Mouse (Mus musculus): ENCODE results near the gene Wdr91. TPM values are rescaled to one million over a fixed set of nuclear protein-coding genes. Genes with fewer than 3 reads are reported as not detected.

Wdr91 gene
- polyA plus RNA-seq, 1 experiment from 2014 or later, result 9.6 TPM

DNA sequence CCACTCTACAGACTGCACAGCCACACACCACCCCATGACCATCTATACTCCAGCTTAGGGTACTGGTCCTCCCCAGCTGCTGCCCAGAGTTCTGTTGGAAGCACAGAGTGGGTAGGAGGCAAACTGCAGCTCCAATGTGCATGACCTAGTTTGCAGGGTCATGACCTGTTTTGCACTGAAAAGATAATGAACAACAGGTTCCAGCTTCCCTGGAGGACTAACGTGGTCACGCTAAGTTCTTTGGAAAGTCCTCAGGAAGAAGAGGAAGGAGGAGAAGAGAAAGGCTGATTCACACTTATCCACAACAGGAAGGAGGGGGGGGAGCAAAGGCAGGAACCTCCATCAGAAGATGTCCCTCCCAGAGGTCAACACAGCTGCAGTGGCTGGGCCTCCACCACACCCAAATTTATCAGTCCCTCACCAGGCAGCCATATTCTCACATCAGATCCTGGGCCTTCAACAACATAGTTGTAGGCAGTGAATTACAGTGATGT is 3.5 kb downstream of the Wdr91 start:
- H3K36me3 ChIP-seq (ENCODE audit: control insufficient read depth, insufficient read depth), result peaks cover 15% of the 10 kb centered on the region
- H3K4me1 ChIP-seq (ENCODE audit: control insufficient read depth, low read depth, low read length), result peaks cover 53% of the 10 kb centered on the region
- no peaks in the 10 kb centered on the region for H3K9me3 ChIP-seq (replicated peaks; ENCODE audit: control insufficient read depth, low read length)
- peak; percentile 80 for ATAC-seq (ENCODE audit: low read depth)
- H3K9ac ChIP-seq (ENCODE audit: low read depth, low read length), result peak overlapping the region; percentile 62
- H3K4me2 ChIP-seq (ENCODE audit: low read depth, low read length), result peak overlapping the region; percentile 83
- peak overlapping the region; percentile 29 for H3K4me3 ChIP-seq (ENCODE audit: low read depth, low read length)
- peak overlapping the region; percentile 97 for H3K27ac ChIP-seq (ENCODE audit: low read length)
- WGBS (ENCODE audit: insufficient replicate concordance), result 19% methylated on average over 2 of the region's 2 CpGs
- no peaks in the 10 kb centered on the region for H3K27me3 ChIP-seq (ENCODE audit: control insufficient read depth, insufficient read depth, low read depth, low read length)

DNA sequence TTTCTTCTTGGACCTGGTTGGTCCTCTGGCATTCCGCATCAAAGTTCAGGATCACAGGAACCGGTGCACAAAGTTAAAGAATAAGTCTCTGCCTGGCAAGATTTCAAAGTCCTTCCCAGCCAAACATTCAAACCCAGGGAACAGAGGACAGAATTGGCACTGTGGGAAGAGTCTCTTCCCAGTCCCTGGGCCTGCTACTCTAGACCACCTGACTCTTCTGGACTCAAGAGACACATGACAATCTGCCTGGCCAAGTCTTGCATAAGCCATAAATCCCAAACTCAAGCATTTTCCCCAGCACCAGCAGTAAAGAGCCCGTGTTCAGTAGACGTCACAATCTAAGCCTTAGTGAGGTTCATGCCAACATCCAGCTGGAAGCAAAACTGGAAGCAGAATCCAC is 4.0 kb downstream of the Wdr91 start:
- Histone ChIP-seq H3K27ac (ENCODE audit: low read length) (peak overlapping the region; percentile 97), H3K36me3 (ENCODE audit: control insufficient read depth, insufficient read depth) (peaks cover 18% of the 10 kb centered on the region), H3K27me3 (ENCODE audit: control insufficient read depth, insufficient read depth, low read depth, low read length) (no peaks in the 10 kb centered on the region), H3K4me1 (ENCODE audit: control insufficient read depth, low read depth, low read length) (peaks cover 54% of the 10 kb centered on the region), H3K9ac (ENCODE audit: low read depth, low read length) (peak overlapping the region; percentile 29), H3K4me3 (ENCODE audit: low read depth, low read length) (no peak overlapping the region), H3K9me3 (replicated peaks; ENCODE audit: control insufficient read depth, low read length) (no peaks in the 10 kb centered on the region), H3K4me2 (ENCODE audit: low read depth, low read length) (peak overlapping the region; percentile 83)
- ATAC-seq (ENCODE audit: low read depth), result no peak
- WGBS (ENCODE audit: insufficient replicate concordance), result 84% methylated on average over 4 of the region's 4 CpGs

DNA sequence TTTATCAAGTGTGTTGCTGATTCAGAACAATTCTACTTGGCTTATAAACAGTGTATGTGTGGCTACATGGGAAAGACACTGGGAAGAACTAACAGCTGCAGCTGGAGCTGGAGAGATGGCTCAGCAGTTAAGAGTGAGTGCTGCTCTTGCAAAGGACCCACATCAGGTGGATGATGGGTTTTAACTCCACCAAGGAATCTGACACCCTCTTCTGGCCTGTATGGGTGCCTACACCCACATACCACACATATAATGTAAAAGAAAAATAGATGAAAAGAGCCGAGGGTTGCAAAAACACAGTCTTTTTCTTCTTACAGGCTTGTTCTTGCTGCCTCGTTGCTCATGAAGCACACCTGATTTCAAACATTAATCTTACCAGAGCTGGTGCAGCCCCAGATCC is 4.6 kb downstream of the Wdr91 start:
- WGBS (ENCODE audit: insufficient replicate concordance), result 60% methylated on average over 2 of the region's 2 CpGs
- Histone ChIP-seq H3K36me3 (ENCODE audit: control insufficient read depth, insufficient read depth) (peaks cover 22% of the 10 kb centered on the region), H3K27ac (ENCODE audit: low read length) (peak overlapping the region; percentile 97), H3K9me3 (replicated peaks; ENCODE audit: control insufficient read depth, low read length) (no peaks in the 10 kb centered on the region), H3K4me3 (ENCODE audit: low read depth, low read length) (no peak overlapping the region), H3K27me3 (ENCODE audit: control insufficient read depth, insufficient read depth, low read depth, low read length) (no peaks in the 10 kb centered on the region), H3K4me2 (ENCODE audit: low read depth, low read length) (no peak overlapping the region), H3K4me1 (ENCODE audit: control insufficient read depth, low read depth, low read length) (peaks cover 51% of the 10 kb centered on the region), H3K9ac (ENCODE audit: low read depth, low read length) (no peak overlapping the region)
- ATAC-seq (ENCODE audit: low read depth), result no peak

DNA sequence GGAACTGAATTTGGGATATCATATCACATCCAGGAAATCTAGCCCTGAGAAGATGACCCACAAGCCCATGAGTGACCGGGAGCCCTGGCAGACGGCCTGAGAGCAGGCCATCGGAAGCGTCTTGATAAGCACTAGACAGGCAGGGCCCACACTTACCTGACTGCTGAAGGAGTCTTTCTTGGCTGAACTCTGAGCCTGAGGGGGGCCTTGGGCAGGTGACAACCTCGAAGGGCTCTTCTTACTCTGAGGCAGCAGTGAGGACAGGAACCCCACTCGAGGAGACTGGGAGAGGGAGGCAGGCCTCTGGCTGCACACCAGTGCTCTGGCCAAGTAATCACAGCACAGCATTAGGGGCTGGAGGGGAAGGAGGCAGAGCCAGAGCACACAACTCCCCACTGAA is 6.3 kb downstream of the Wdr91 start:
- no peaks in the 10 kb centered on the region for H3K27me3 ChIP-seq (ENCODE audit: control insufficient read depth, insufficient read depth, low read depth, low read length)
- no peaks in the 10 kb centered on the region for H3K9me3 ChIP-seq (replicated peaks; ENCODE audit: control insufficient read depth, low read length)
- H3K36me3 ChIP-seq (ENCODE audit: control insufficient read depth, insufficient read depth), result peaks cover 30% of the 10 kb centered on the region
- no peak overlapping the region for H3K27ac ChIP-seq (ENCODE audit: low read length)
- H3K4me2 ChIP-seq (ENCODE audit: low read depth, low read length), result no peak overlapping the region
- no peak for ATAC-seq (ENCODE audit: low read depth)
- 84% methylated on average over 6 of the region's 6 CpGs for WGBS (ENCODE audit: insufficient replicate concordance)
- H3K4me1 ChIP-seq (ENCODE audit: control insufficient read depth, low read depth, low read length), result peaks cover 41% of the 10 kb centered on the region
- H3K9ac ChIP-seq (ENCODE audit: low read depth, low read length), result no peak overlapping the region
- no peak overlapping the region for H3K4me3 ChIP-seq (ENCODE audit: low read depth, low read length)

DNA sequence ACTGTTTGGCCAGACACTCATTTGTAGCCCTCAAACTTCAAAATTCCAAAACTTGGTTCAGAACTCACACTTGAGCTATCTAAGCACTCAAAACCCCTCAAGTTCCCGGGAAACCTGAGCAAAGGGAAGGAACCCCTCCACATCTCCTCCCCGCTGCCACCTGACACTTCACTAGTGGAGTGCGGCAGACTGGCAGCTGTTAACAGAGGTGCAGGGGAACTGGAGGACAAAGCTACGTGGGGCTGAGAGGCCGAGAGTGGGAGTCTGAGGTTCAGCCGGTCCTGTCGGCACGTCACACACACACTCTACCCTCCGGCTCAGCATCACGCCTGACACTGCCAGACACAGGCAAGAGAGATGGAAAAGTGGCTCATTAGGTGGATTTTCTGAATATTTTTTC is 6.8 kb downstream of the Wdr91 start:
- peaks cover 39% of the 10 kb centered on the region for H3K4me1 ChIP-seq (ENCODE audit: control insufficient read depth, low read depth, low read length)
- no peak overlapping the region for H3K4me3 ChIP-seq (ENCODE audit: low read depth, low read length)
- ATAC-seq (ENCODE audit: low read depth), result no peak
- no peaks in the 10 kb centered on the region for H3K27me3 ChIP-seq (ENCODE audit: control insufficient read depth, insufficient read depth, low read depth, low read length)
- H3K27ac ChIP-seq (ENCODE audit: low read length), result no peak overlapping the region
- H3K36me3 ChIP-seq (ENCODE audit: control insufficient read depth, insufficient read depth), result peaks cover 35% of the 10 kb centered on the region
- WGBS (ENCODE audit: insufficient replicate concordance), result 80% methylated on average over 10 of the region's 10 CpGs
- no peak overlapping the region for H3K4me2 ChIP-seq (ENCODE audit: low read depth, low read length)
- H3K9ac ChIP-seq (ENCODE audit: low read depth, low read length), result no peak overlapping the region
- no peaks in the 10 kb centered on the region for H3K9me3 ChIP-seq (replicated peaks; ENCODE audit: control insufficient read depth, low read length)

DNA sequence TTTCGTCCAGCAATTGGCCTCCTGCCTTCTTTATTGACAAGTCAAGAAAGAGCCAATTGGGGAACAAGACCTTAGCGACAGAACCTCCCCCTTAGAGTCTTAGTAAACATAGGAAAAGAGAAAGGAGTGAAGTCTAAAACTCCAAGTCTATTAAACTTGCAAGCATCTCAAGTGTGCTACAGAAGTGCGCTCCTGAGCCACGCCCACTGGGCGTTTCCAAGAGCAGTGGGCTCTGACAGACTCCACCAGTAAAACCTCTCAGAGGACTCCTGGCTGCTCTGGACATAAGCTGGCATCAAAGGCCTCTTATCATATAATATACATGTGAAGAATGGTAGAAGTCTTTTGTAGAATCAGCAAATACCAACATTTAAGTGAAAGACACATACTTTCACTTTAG is 7.2 kb downstream of the Wdr91 start:
- no peaks in the 10 kb centered on the region for H3K27me3 ChIP-seq (ENCODE audit: control insufficient read depth, insufficient read depth, low read depth, low read length)
- H3K4me3 ChIP-seq (ENCODE audit: low read depth, low read length), result no peak overlapping the region
- no peak overlapping the region for H3K4me2 ChIP-seq (ENCODE audit: low read depth, low read length)
- ATAC-seq (ENCODE audit: low read depth), result no peak
- H3K27ac ChIP-seq (ENCODE audit: low read length), result no peak overlapping the region
- no peaks in the 10 kb centered on the region for H3K9me3 ChIP-seq (replicated peaks; ENCODE audit: control insufficient read depth, low read length)
- H3K4me1 ChIP-seq (ENCODE audit: control insufficient read depth, low read depth, low read length), result peaks cover 35% of the 10 kb centered on the region
- 63% methylated on average over 5 of the region's 5 CpGs for WGBS (ENCODE audit: insufficient replicate concordance)
- peaks cover 35% of the 10 kb centered on the region for H3K36me3 ChIP-seq (ENCODE audit: control insufficient read depth, insufficient read depth)
- no peak overlapping the region for H3K9ac ChIP-seq (ENCODE audit: low read depth, low read length)

DNA sequence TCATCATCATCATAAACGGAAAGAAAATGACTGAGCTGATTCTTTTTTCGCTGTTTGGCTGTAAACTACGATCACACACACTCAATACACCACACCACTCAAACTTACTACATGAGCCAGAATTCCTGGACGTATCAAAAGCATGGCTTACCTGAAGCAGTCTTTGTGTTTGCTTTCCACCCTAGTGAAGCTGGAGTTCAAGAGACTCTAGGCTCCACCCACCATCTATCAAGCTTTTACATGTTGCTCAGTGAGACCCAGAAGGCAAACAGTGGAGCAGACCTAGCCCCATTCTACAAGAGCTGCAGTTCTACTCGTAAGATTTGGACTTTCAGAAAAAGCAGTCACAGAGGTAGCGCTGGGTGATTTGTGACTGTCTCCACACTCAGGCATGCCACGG is 8.1 kb downstream of the Wdr91 start:
- H3K4me2 ChIP-seq (ENCODE audit: low read depth, low read length), result no peak overlapping the region
- WGBS (ENCODE audit: insufficient replicate concordance), result 87% methylated on average over 7 of the region's 7 CpGs
- H3K4me3 ChIP-seq (ENCODE audit: low read depth, low read length), result no peak overlapping the region
- H3K9me3 ChIP-seq (replicated peaks; ENCODE audit: control insufficient read depth, low read length), result no peaks in the 10 kb centered on the region
- H3K9ac ChIP-seq (ENCODE audit: low read depth, low read length), result no peak overlapping the region
- H3K27ac ChIP-seq (ENCODE audit: low read length), result no peak overlapping the region
- peaks cover 27% of the 10 kb centered on the region for H3K4me1 ChIP-seq (ENCODE audit: control insufficient read depth, low read depth, low read length)
- no peak for ATAC-seq (ENCODE audit: low read depth)
- H3K36me3 ChIP-seq (ENCODE audit: control insufficient read depth, insufficient read depth), result peaks cover 32% of the 10 kb centered on the region
- H3K27me3 ChIP-seq (ENCODE audit: control insufficient read depth, insufficient read depth, low read depth, low read length), result no peaks in the 10 kb centered on the region

DNA sequence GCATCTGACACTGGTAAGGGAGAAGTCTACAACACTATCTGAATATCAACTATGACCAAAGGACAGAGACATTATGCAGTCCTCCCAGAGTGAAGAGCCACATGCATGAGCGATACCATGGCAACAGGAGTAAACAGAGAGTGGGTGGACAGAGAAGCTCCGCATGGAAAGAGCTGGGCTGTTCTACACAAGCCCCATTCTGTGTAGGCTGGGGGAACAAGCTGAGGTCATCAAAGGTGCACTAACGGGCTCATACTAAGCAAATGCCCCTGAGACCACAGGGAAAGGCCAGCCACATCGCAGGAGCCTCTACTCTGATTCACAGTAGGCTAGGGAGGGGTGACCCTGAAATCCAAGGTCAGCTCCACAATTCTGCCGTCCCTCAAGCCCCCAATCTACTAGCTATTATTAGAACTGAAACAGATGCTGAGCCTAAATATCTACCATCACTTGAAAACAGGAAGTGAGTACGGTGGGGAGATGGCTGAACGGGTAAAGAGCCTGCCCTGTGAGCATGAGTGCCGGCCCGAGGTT is 8.7 kb downstream of the Wdr91 start:
- H3K36me3 ChIP-seq (ENCODE audit: control insufficient read depth, insufficient read depth), result peaks cover 32% of the 10 kb centered on the region
- H3K4me3 ChIP-seq (ENCODE audit: low read depth, low read length), result no peak overlapping the region
- WGBS (ENCODE audit: insufficient replicate concordance), result 49% methylated on average over 9 of the region's 9 CpGs
- H3K9ac ChIP-seq (ENCODE audit: low read depth, low read length), result no peak overlapping the region
- H3K4me2 ChIP-seq (ENCODE audit: low read depth, low read length), result no peak overlapping the region
- no peaks in the 10 kb centered on the region for H3K9me3 ChIP-seq (replicated peaks; ENCODE audit: control insufficient read depth, low read length)
- peaks cover 21% of the 10 kb centered on the region for H3K4me1 ChIP-seq (ENCODE audit: control insufficient read depth, low read depth, low read length)
- peak; percentile 40; the same call in 1 of the 2 replicates for ATAC-seq (ENCODE audit: low read depth)
- H3K27me3 ChIP-seq (ENCODE audit: control insufficient read depth, insufficient read depth, low read depth, low read length), result no peaks in the 10 kb centered on the region
- H3K27ac ChIP-seq (ENCODE audit: low read length), result no peak overlapping the region

DNA sequence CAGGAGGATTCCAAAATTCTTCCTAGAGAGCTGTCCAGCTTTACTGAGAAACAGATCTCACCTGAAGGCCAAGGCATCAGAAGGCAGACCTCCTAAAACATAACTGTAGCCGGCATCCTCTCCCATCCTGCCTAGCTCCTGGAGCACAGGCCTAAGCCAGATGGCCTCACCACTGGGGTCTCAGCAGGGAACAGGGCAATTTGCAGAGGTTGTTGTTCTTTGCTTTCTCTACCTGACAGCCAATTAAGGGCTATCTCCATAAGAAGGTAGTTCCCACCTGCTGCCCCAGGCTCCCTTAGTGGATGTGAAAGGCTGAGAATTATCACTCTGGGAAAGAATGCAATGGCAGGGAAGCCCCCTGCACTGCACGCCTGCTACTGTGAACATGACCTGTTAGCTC is 9.7 kb downstream of the Wdr91 start:
- Histone ChIP-seq H3K4me2 (ENCODE audit: low read depth, low read length) (no peak overlapping the region), H3K27ac (ENCODE audit: low read length) (no peak overlapping the region), H3K36me3 (ENCODE audit: control insufficient read depth, insufficient read depth) (peaks cover 36% of the 10 kb centered on the region), H3K9ac (ENCODE audit: low read depth, low read length) (no peak overlapping the region), H3K4me1 (ENCODE audit: control insufficient read depth, low read depth, low read length) (peaks cover 11% of the 10 kb centered on the region), H3K9me3 (replicated peaks; ENCODE audit: control insufficient read depth, low read length) (no peaks in the 10 kb centered on the region), H3K27me3 (ENCODE audit: control insufficient read depth, insufficient read depth, low read depth, low read length) (no peaks in the 10 kb centered on the region), H3K4me3 (ENCODE audit: low read depth, low read length) (no peak overlapping the region)
- WGBS (ENCODE audit: insufficient replicate concordance), result 92% methylated on average over 2 of the region's 2 CpGs
- no peak for ATAC-seq (ENCODE audit: low read depth)

Data from liver, embryonic 16.5 days (tissue).